Mouse (Mus musculus) forebrain, embryonic 14.5 days (tissue): ENCODE measurements around the gene Vangl1. TPM values are rescaled to one million over a fixed set of nuclear protein-coding genes. Genes with fewer than 3 reads are reported as not detected.
"Not testable (repeated sequence)": the region's sequence is repeated elsewhere in the genome, so short reads cannot be mapped to it uniquely, and the experiment has no call there.

ENCODE experiments used
- ATAC-seq: fragments of 200-750 bp; cut with Nextera tagmentation; 2 replicates; pipeline ENCODE4 v1.8.0; 2017; ENCODE audit warnings: mild to moderate bottlenecking, moderate library complexity
- DNase-seq: peaks from one replicate; pipeline ENCODE4 v3.0.0-alpha.2; 2015; ENCODE audit warnings: low spot score
- H3K27ac ChIP-seq: fragments of 300-500 bp; sonication (generic); 2 replicates; pipeline ENCODE4 v1.5.1; 2014; ENCODE audit warnings: low read depth, mild to moderate bottlenecking, control low read depth, low read length, moderate library complexity
- H3K27me3 ChIP-seq: fragments of 300-500 bp; sonication (generic); replicated peaks from 2 replicates; pipeline ENCODE4 v1.6.1; 2014; ENCODE audit warnings: low read length, control low read depth, mixed read lengths; ENCODE audit not compliant: control insufficient read depth, insufficient read depth
- H3K36me3 ChIP-seq: fragments of 300-500 bp; sonication (generic); 2 replicates; pipeline ENCODE4 v1.6.1; 2014; ENCODE audit warnings: low read length, control low read depth; ENCODE audit not compliant: control insufficient read depth, insufficient read depth
- H3K4me1 ChIP-seq: fragments of 300-500 bp; sonication (generic); 2 replicates; pipeline ENCODE4 v1.6.1; 2014; ENCODE audit warnings: antibody characterized with exemption, low read length, control low read depth; ENCODE audit not compliant: control insufficient read depth, insufficient read depth
- H3K4me2 ChIP-seq: fragments of 300-500 bp; sonication (generic); 2 replicates; pipeline ENCODE4 v1.6.1; 2014; ENCODE audit warnings: mild to moderate bottlenecking, control low read depth, low read length
- H3K4me3 ChIP-seq: fragments of 300-500 bp; sonication (generic); 2 replicates; pipeline ENCODE4 v1.5.1; 2014; ENCODE audit warnings: low read depth, low read length, control low read depth
- H3K9ac ChIP-seq: fragments of 300-500 bp; sonication (generic); 2 replicates; pipeline ENCODE4 v1.6.1; 2014; ENCODE audit warnings: mild to moderate bottlenecking, low read length, control low read depth, moderate library complexity
- H3K9me3 ChIP-seq: fragments of 300-500 bp; sonication (generic); replicated peaks from 2 replicates; pipeline ENCODE4 v1.6.1; 2016; ENCODE audit warnings: low read length, control low read depth, mixed read lengths; ENCODE audit not compliant: control insufficient read depth
- WGBS: fragments of 180-500 bp; shearing (Covaris S2); extraction: QIAGEN DNeasy Blood & Tissue Kit; methylation state at CpG from one replicate; pipeline ENCODE4 v1.1.7; 2014; 5-methylcytosine and 5-hydroxymethylcytosine counted together
- polyA plus RNA-seq: library from polyadenylated mRNA; unstranded; fragments of >200 nt; fragmentation: Nextera tagmentation; extraction: Ambion mirVana; gene quantifications from 2 replicates; pipeline ENCODE4 v1.2.1, GENCODE M21; 2014

Gene Vangl1
- polyA plus RNA-seq, 1 experiment from 2014 or later = 4.6 TPM

DNA sequence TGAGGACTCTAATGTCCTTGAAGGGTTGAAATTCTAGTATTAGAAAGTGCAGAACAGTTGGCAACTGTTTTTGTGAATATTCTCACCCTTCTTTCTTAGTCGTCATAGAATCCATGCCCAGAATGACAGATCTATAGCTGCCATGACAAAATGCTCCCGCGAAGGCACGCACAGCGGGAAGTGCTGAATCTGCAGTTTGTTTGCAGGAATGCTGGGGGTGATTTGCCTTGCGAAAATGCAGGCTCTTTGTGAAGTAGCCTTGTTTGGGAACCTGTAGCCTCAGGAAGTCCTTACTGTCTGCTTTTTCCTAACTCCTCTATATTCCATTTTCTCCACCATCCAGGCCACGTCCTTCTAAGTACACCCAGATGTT is 951 bp upstream of the Vangl1 start:
- DNase-seq (peak; percentile 62), ATAC-seq (no peak)
- H3K9me3 ChIP-seq = no peaks in the 10 kb centered on the region
- H3K27me3 ChIP-seq = peaks cover 44% of the 10 kb centered on the region
- H3K4me1 ChIP-seq = peaks cover 12% of the 10 kb centered on the region
- H3K4me3 ChIP-seq = no peak overlapping the region
- WGBS = 3% methylated on average over 7 of the region's 7 CpGs
- no peak overlapping the region for H3K27ac ChIP-seq
- peak overlapping the region; percentile 97 for H3K4me2 ChIP-seq
- H3K36me3 ChIP-seq = no peaks in the 10 kb centered on the region
- no peak overlapping the region for H3K9ac ChIP-seq

DNA sequence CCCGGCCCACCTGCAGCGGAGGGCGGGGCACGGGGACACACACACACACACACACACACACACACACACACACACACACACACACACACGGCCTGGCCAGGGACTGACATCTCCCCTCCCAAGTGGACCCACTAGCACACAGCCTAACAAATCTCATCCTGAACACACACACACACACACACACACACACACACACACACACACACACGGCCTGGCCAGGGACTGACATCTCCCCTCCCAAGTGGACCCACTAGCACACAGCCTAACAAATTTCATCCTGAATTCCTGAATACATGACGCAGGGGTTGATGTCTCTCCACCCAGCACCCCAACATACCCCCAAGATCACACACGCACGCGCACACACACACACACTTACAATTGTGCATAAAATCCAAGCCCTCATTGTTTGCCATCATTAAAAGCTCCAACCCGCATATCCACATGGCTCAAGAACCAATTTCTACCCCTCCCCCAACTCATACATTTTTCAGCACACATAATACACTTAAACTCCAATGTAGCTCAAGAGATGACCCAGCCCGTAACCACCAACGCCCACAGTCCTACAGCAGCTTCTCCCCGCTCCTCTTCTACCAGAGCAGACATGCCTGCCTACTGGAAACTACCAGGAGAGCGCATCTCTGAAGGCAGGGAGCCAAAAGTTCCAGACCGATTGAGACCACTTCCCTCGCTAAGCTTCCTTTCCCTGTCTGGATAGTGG is 403 bp upstream of the Vangl1 start:
- not testable (repeated sequence) for H3K27ac ChIP-seq
- 7% methylated on average over 17 of the region's 17 CpGs for WGBS

DNA sequence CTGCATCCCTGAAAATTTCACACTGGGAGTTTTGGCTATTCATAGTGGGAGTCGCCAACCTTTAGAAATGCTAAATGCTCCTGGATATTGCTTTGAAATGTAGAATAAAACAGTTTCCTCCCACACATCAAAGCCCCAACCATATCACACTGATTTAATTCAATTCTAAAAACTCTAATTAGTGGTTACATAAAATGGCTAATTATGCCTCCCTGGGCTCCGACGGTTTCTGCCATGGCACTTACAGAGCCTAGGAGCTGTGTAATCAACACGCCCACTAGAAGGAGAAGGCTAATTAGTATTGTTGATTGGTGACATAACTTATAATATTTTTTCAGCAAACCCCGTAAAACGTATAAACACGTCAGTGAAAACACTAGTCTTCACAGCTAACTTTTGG is 1.4 kb downstream of the Vangl1 start:
- no peak overlapping the region for H3K27ac ChIP-seq
- ATAC-seq (peak; percentile 43), DNase-seq (peak; percentile 67)
- peaks cover 12% of the 10 kb centered on the region for H3K4me1 ChIP-seq
- H3K27me3 ChIP-seq = peaks cover 60% of the 10 kb centered on the region
- peak overlapping the region; percentile 56 for H3K4me3 ChIP-seq
- 1% methylated on average over 7 of the region's 7 CpGs for WGBS
- no peaks in the 10 kb centered on the region for H3K36me3 ChIP-seq
- H3K9me3 ChIP-seq = no peaks in the 10 kb centered on the region
- H3K4me2 ChIP-seq = peak overlapping the region; percentile 97
- no peak overlapping the region; the same call in 1 of the 2 replicates for H3K9ac ChIP-seq

More for the DNA sequence above, 403 bp upstream of the Vangl1 start:
- Histone ChIP-seq H3K4me2 (peak overlapping the region; percentile 97), H3K4me1 (peaks cover 12% of the 10 kb centered on the region), H3K27me3 (peaks cover 46% of the 10 kb centered on the region), H3K9ac (peak overlapping the region; percentile 66; the same call in 1 of the 2 replicates), H3K4me3 (peak overlapping the region; percentile 56)
- not testable (repeated sequence) for H3K36me3 ChIP-seq, H3K9me3 ChIP-seq, DNase-seq, ATAC-seq

DNA sequence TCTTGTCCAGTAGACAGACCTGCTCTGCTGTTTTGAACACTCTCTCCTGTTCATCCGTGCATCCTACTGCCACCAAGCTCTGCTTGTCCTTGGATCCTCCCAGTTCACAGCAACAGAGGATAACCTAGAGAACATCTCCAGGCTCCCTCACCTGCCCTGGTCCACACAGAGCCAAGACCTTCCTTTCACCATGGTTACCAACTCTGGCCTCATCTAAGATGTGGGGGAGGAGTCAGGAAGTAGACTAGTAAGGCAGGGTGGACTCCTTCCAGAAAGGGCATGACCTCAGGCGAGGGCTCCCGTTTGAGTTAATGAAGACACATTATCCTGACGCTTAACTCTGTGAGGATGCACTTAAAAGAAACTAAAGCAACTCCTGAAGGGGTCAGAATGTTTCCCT is 4.5 kb downstream of the Vangl1 start:
- peaks cover 56% of the 10 kb centered on the region; the same call in 1 of the 2 replicates for H3K27me3 ChIP-seq
- no peak overlapping the region for H3K4me3 ChIP-seq
- H3K4me1 ChIP-seq = peaks cover 9% of the 10 kb centered on the region

DNA sequence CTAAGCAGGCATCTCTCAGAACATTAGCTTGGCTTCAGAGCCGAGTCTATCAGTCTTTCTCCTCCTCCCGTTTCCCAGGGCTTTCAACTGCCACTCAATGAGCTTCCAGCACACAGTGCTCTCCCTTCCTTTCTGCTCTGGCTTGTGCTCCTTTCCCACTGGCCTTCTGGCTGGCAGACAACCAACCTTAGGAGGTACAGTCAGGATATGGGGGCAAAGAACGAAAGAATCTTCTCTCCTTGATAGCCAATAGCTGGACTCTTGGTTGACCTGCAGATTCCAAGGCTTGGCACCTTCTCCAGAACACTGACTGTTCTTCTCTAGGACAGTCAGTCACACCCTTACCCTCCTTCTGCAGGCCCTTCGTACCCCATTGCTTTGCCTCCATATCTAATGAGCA is 5.3 kb downstream of the Vangl1 start:
- DNase-seq (no peak), ATAC-seq (no peak)
- no peak overlapping the region for H3K27ac ChIP-seq
- 78% methylated on average over 4 of the region's 4 CpGs for WGBS
- H3K4me1 ChIP-seq = peaks cover 12% of the 10 kb centered on the region
- no peak overlapping the region for H3K4me2 ChIP-seq
- no peaks in the 10 kb centered on the region for H3K9me3 ChIP-seq
- H3K36me3 ChIP-seq = no peaks in the 10 kb centered on the region
- peaks cover 52% of the 10 kb centered on the region; the same call in 1 of the 2 replicates for H3K27me3 ChIP-seq
- no peak overlapping the region for H3K9ac ChIP-seq
- H3K4me3 ChIP-seq = no peak overlapping the region

More for the DNA sequence above, 4.5 kb downstream of the Vangl1 start:
- WGBS = 50% methylated on average over 4 of the region's 4 CpGs
- no peaks in the 10 kb centered on the region for H3K9me3 ChIP-seq
- H3K36me3 ChIP-seq = no peaks in the 10 kb centered on the region
- no peak overlapping the region for H3K9ac ChIP-seq
- DNase-seq (no peak), ATAC-seq (no peak)
- no peak overlapping the region for H3K4me2 ChIP-seq
- H3K27ac ChIP-seq = no peak overlapping the region

DNA sequence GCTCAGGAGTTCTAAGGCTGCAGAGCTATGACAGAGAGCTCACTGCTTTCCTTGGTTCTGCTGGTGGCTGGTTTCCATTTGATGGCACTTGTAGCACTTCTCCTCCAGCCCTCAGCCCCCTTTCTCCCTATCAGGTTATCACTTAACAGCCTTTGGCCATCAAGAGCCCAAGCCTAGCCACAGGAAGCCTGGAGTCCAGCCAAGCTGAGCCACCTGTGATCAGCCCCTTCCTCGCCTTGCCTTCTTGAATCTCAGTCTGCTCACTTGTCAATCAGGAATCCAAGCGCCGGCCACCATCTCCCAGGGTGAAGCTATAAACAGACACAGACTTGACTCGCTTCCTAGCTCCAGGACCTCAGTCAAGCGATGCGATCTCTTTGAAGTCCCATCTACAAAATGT is 6.0 kb downstream of the Vangl1 start:
- no peaks in the 10 kb centered on the region for H3K9me3 ChIP-seq
- H3K9ac ChIP-seq = no peak overlapping the region
- 72% methylated on average over 6 of the region's 6 CpGs for WGBS
- ATAC-seq = no peak
- H3K36me3 ChIP-seq = no peaks in the 10 kb centered on the region
- no peak overlapping the region for H3K4me3 ChIP-seq
- no peak for DNase-seq
- H3K4me2 ChIP-seq = no peak overlapping the region
- no peak overlapping the region for H3K27ac ChIP-seq
- peaks cover 13% of the 10 kb centered on the region for H3K4me1 ChIP-seq
- H3K27me3 ChIP-seq = peaks cover 44% of the 10 kb centered on the region; the same call in 1 of the 2 replicates

DNA sequence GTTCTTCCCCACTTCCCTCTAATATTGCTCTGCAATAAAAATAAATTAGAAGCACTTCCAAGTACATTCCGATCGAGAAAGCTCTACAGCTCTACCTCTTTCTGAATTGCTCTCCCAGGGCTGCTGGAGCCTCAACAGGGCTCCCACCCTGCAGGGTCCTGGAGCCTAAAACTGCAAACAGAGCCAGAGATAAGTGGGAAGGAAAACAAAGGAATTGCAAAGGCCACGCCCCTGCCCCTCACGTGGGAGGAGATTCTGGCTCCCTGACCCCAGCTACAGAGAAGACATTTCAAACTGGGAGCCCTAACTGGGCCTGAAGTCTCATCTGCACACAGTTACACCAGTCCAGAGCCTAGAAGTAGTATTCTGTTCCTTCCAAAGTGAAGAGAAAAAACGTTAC is 6.7 kb downstream of the Vangl1 start:
- no peak overlapping the region for H3K4me3 ChIP-seq
- ATAC-seq (no peak), DNase-seq (no peak)
- peaks cover 38% of the 10 kb centered on the region; the same call in 1 of the 2 replicates for H3K27me3 ChIP-seq
- no peak overlapping the region for H3K9ac ChIP-seq
- H3K36me3 ChIP-seq = no peaks in the 10 kb centered on the region
- no peaks in the 10 kb centered on the region for H3K9me3 ChIP-seq
- 25% methylated on average over 5 of the region's 5 CpGs for WGBS
- H3K27ac ChIP-seq = no peak overlapping the region
- no peak overlapping the region for H3K4me2 ChIP-seq
- peaks cover 9% of the 10 kb centered on the region for H3K4me1 ChIP-seq

DNA sequence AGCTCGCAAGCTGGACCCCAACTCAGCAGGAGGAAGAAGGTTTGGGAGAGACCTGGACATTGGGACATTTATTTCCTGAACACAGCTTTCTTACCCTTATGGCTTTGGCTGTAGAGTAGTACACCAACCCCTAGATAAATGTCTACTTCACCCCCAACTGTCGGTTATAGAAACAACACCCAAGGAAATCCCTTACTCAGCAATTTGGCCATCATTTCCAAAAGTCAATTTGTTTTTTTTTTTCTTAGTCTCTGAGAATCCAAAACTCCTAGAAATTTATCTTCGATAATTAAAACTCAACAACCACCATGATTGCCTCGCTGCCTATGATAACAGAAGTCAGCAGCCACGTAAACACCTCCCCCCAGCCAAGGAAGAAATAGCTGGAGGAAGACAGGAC is 7.3 kb downstream of the Vangl1 start:
- ATAC-seq = no peak
- peaks cover 7% of the 10 kb centered on the region for H3K4me1 ChIP-seq
- H3K36me3 ChIP-seq = no peaks in the 10 kb centered on the region
- peaks cover 40% of the 10 kb centered on the region for H3K27me3 ChIP-seq
- H3K27ac ChIP-seq = no peak overlapping the region
- DNase-seq = no peak
- H3K9ac ChIP-seq = no peak overlapping the region
- H3K4me3 ChIP-seq = no peak overlapping the region
- no peaks in the 10 kb centered on the region for H3K9me3 ChIP-seq
- H3K4me2 ChIP-seq = no peak overlapping the region
- WGBS = 83% methylated on average over 5 of the region's 5 CpGs

DNA sequence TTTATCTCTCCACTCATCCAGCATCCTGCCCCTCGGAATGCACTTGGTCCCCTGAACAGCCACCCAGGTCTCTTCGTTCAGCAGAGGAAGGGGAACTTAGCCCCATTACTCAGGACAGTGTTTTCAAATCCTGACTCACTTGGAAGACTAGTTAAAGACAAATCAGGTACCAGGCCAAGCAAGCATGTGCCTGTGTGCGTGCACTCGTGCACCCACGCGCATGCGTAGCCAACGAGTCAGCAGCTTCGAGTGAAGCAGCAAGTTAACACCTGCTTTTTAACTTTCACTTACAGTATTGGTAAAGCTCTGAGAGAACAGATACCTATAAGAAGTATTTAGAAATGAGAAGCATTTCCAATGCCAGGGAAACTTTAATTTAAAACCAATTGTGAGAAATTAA is 8.3 kb downstream of the Vangl1 start:
- H3K9me3 ChIP-seq = no peaks in the 10 kb centered on the region
- H3K27ac ChIP-seq = no peak overlapping the region
- H3K9ac ChIP-seq = no peak overlapping the region
- peaks cover 7% of the 10 kb centered on the region for H3K4me1 ChIP-seq
- 93% methylated on average over 9 of the region's 9 CpGs for WGBS
- H3K27me3 ChIP-seq = peaks cover 34% of the 10 kb centered on the region
- DNase-seq (no peak), ATAC-seq (no peak)
- no peaks in the 10 kb centered on the region for H3K36me3 ChIP-seq
- no peak overlapping the region for H3K4me3 ChIP-seq
- no peak overlapping the region for H3K4me2 ChIP-seq
